Mouse (Mus musculus): Measurements from ENCODE around the gene Orc1. TPM values are rescaled to one million over a fixed set of nuclear protein-coding genes. Genes with fewer than 3 reads are reported as not detected.

The Orc1 gene
- polyA plus RNA-seq, 1 experiment from 2014 or later = 1.0 TPM

GRCm38 (mm10) chr4:108595785-108596184 lies 16.6 kb downstream of the Orc1 start:
- no peak overlapping the region for H3K27ac ChIP-seq (ENCODE audit: low read length)
- DNase-seq (ENCODE audit: low spot score) = no peak
- ATAC-seq = no peak
- no peaks in the 10 kb centered on the region for H3K27me3 ChIP-seq (replicated peaks; ENCODE audit: insufficient read depth, low read length)
- H3K4me1 ChIP-seq (ENCODE audit: insufficient read depth, low read depth, low read length) = no peaks in the 10 kb centered on the region
- H3K9ac ChIP-seq (replicated peaks; ENCODE audit: low read depth) = no peak overlapping the region
- no peaks in the 10 kb centered on the region for H3K9me3 ChIP-seq (ENCODE audit: low read length)
- TF ChIP-seq CTCF (IDR thresholded peaks at IDR 0.05) (no peak), EP300 (IDR thresholded peaks at IDR 0.05) (no peak)
- H3K4me2 ChIP-seq (replicated peaks; ENCODE audit: low read depth, low read length) = no peak overlapping the region
- 78% methylated on average over 1 of the region's 1 CpGs for WGBS
- no peaks in the 10 kb centered on the region for H3K36me3 ChIP-seq (ENCODE audit: insufficient read depth, low read length)
- H3K4me3 ChIP-seq (ENCODE audit: low read depth, low read length) = no peak overlapping the region

GRCm38 (mm10) chr4:108598306-108598705 lies 19.1 kb downstream of the Orc1 start:
- H3K4me2 ChIP-seq (replicated peaks; ENCODE audit: low read depth, low read length) = no peak overlapping the region
- no peak overlapping the region for H3K9ac ChIP-seq (replicated peaks; ENCODE audit: low read depth)
- H3K27me3 ChIP-seq (replicated peaks; ENCODE audit: insufficient read depth, low read length) = no peaks in the 10 kb centered on the region
- H3K36me3 ChIP-seq (ENCODE audit: insufficient read depth, low read length) = no peaks in the 10 kb centered on the region
- H3K27ac ChIP-seq (ENCODE audit: low read length) = no peak overlapping the region
- TF ChIP-seq EP300 (IDR thresholded peaks at IDR 0.05) (no peak), CTCF (IDR thresholded peaks at IDR 0.05) (no peak)
- no peak overlapping the region for H3K4me3 ChIP-seq (ENCODE audit: low read depth, low read length)
- WGBS = 64% methylated on average over 4 of the region's 4 CpGs
- H3K4me1 ChIP-seq (ENCODE audit: insufficient read depth, low read depth, low read length) = no peaks in the 10 kb centered on the region
- H3K9me3 ChIP-seq (ENCODE audit: low read length) = no peaks in the 10 kb centered on the region
- ATAC-seq (peak; percentile 43), DNase-seq (ENCODE audit: low spot score) (no peak)

GRCm38 (mm10) chr4:108601870-108602269 lies 22.6 kb downstream of the Orc1 start:
- DNase-seq (ENCODE audit: low spot score) (no peak), ATAC-seq (no peak)
- no peaks in the 10 kb centered on the region for H3K9me3 ChIP-seq (ENCODE audit: low read length)
- 94% methylated on average over 7 of the region's 7 CpGs for WGBS
- TF ChIP-seq EP300 (IDR thresholded peaks at IDR 0.05) (no peak), CTCF (IDR thresholded peaks at IDR 0.05) (no peak)
- no peaks in the 10 kb centered on the region for H3K4me1 ChIP-seq (ENCODE audit: insufficient read depth, low read depth, low read length)
- no peak overlapping the region for H3K4me2 ChIP-seq (replicated peaks; ENCODE audit: low read depth, low read length)
- no peaks in the 10 kb centered on the region for H3K27me3 ChIP-seq (replicated peaks; ENCODE audit: insufficient read depth, low read length)
- no peak overlapping the region for H3K4me3 ChIP-seq (ENCODE audit: low read depth, low read length)
- no peaks in the 10 kb centered on the region for H3K36me3 ChIP-seq (ENCODE audit: insufficient read depth, low read length)
- no peak overlapping the region for H3K9ac ChIP-seq (replicated peaks; ENCODE audit: low read depth)
- H3K27ac ChIP-seq (ENCODE audit: low read length) = no peak overlapping the region

GRCm38 (mm10) chr4:108608651-108609050 lies 29.4 kb downstream of the Orc1 start:
- no peaks in the 10 kb centered on the region for H3K27me3 ChIP-seq (replicated peaks; ENCODE audit: insufficient read depth, low read length)
- no peak overlapping the region for H3K9ac ChIP-seq (replicated peaks; ENCODE audit: low read depth)
- no peaks in the 10 kb centered on the region for H3K36me3 ChIP-seq (ENCODE audit: insufficient read depth, low read length)
- no peak overlapping the region for H3K27ac ChIP-seq (ENCODE audit: low read length)
- ATAC-seq = no peak
- DNase-seq (ENCODE audit: low spot score) = no peak
- 89% methylated on average over 3 of the region's 3 CpGs for WGBS
- H3K4me1 ChIP-seq (ENCODE audit: insufficient read depth, low read depth, low read length) = no peaks in the 10 kb centered on the region
- H3K9me3 ChIP-seq (ENCODE audit: low read length) = no peaks in the 10 kb centered on the region
- TF ChIP-seq CTCF (IDR thresholded peaks at IDR 0.05) (no peak), EP300 (IDR thresholded peaks at IDR 0.05) (no peak)
- H3K4me2 ChIP-seq (replicated peaks; ENCODE audit: low read depth, low read length) = no peak overlapping the region
- no peak overlapping the region for H3K4me3 ChIP-seq (ENCODE audit: low read depth, low read length)

- H3K36me3 ChIP-seq (ENCODE audit: insufficient read depth, low read length) = no peaks in the 10 kb centered on the region
- no peaks in the 10 kb centered on the region for H3K4me1 ChIP-seq (ENCODE audit: insufficient read depth, low read depth, low read length)
- H3K27ac ChIP-seq (ENCODE audit: low read length) = no peak overlapping the region
- ATAC-seq (no peak), DNase-seq (ENCODE audit: low spot score) (no peak)
- no peaks in the 10 kb centered on the region for H3K9me3 ChIP-seq (ENCODE audit: low read length)
- WGBS = 82% methylated on average over 5 of the region's 5 CpGs
- H3K4me2 ChIP-seq (replicated peaks; ENCODE audit: low read depth, low read length) = no peak overlapping the region
- no peak overlapping the region for H3K9ac ChIP-seq (replicated peaks; ENCODE audit: low read depth)
- no peak for TF ChIP-seq CTCF (IDR thresholded peaks at IDR 0.05)
- TF ChIP-seq EP300 (IDR thresholded peaks at IDR 0.05) = no peak
- no peak overlapping the region for H3K4me3 ChIP-seq (ENCODE audit: low read depth, low read length)
- H3K27me3 ChIP-seq (replicated peaks; ENCODE audit: insufficient read depth, low read length) = no peaks in the 10 kb centered on the region
Measured at GRCm38 (mm10) chr4:108610935-108611334, 31.7 kb downstream of the Orc1 start.

GRCm38 (mm10) chr4:108618586-108618985 lies 39.4 kb downstream of the Orc1 start:
- WGBS = 55% methylated on average over 4 of the region's 4 CpGs
- Histone ChIP-seq H3K27me3 (replicated peaks; ENCODE audit: insufficient read depth, low read length) (no peaks in the 10 kb centered on the region), H3K36me3 (ENCODE audit: insufficient read depth, low read length) (no peaks in the 10 kb centered on the region), H3K9me3 (ENCODE audit: low read length) (no peaks in the 10 kb centered on the region), H3K9ac (replicated peaks; ENCODE audit: low read depth) (no peak overlapping the region), H3K27ac (ENCODE audit: low read length) (peak overlapping the region; percentile 70; the same call in 1 of the 2 replicates), H3K4me3 (ENCODE audit: low read depth, low read length) (no peak overlapping the region), H3K4me1 (ENCODE audit: insufficient read depth, low read depth, low read length) (peaks cover 9% of the 10 kb centered on the region; the same call in 1 of the 2 replicates), H3K4me2 (replicated peaks; ENCODE audit: low read depth, low read length) (no peak overlapping the region)
- ATAC-seq (no peak), DNase-seq (ENCODE audit: low spot score) (no peak)
- TF ChIP-seq EP300 (IDR thresholded peaks at IDR 0.05) (no peak), CTCF (IDR thresholded peaks at IDR 0.05) (no peak)

- Histone ChIP-seq H3K9me3 (ENCODE audit: low read length) (no peaks in the 10 kb centered on the region), H3K36me3 (ENCODE audit: insufficient read depth, low read length) (no peaks in the 10 kb centered on the region), H3K4me2 (replicated peaks; ENCODE audit: low read depth, low read length) (peak overlapping the region; percentile 85), H3K9ac (replicated peaks; ENCODE audit: low read depth) (peak overlapping the region; percentile 76), H3K4me1 (ENCODE audit: insufficient read depth, low read depth, low read length) (peaks cover 9% of the 10 kb centered on the region; the same call in 1 of the 2 replicates), H3K27me3 (replicated peaks; ENCODE audit: insufficient read depth, low read length) (no peaks in the 10 kb centered on the region), H3K4me3 (ENCODE audit: low read depth, low read length) (peak overlapping the region; percentile 80), H3K27ac (ENCODE audit: low read length) (peak overlapping the region; percentile 70)
- WGBS = under 1% methylated on average over 10 of the region's 10 CpGs
- DNase-seq (ENCODE audit: low spot score) = peak; percentile 36
- TF ChIP-seq CTCF (IDR thresholded peaks at IDR 0.05) (no peak), EP300 (IDR thresholded peaks at IDR 0.05) (no peak)
- ATAC-seq = peak; percentile 1; the same call in 1 of the 2 replicates
Measured at GRCm38 (mm10) chr4:108619165-108619564, 39.9 kb downstream of the Orc1 start.

All from lung, postnatal 0 days (tissue).